Mouse (Mus musculus) testis, postnatal 10 days (tissue): ENCODE results near the gene Spire2.
"Not testable (repeated sequence)": the region's sequence is repeated elsewhere in the genome, so short reads cannot be mapped to it uniquely, and the experiment has no call there.

Experiments used
- DNase-seq: peaks from one replicate; pipeline ENCODE4 v3.0.0; 2021; ENCODE audit warnings: low spot score

Spire2 gene

GRCm38 (mm10) chr8:123332262-123333090 is at the start of gene Spire2:
Gene Spire2, plus strand, starts transcription at chr8:123332713.
- peak; percentile 90 for DNase-seq

DNA sequence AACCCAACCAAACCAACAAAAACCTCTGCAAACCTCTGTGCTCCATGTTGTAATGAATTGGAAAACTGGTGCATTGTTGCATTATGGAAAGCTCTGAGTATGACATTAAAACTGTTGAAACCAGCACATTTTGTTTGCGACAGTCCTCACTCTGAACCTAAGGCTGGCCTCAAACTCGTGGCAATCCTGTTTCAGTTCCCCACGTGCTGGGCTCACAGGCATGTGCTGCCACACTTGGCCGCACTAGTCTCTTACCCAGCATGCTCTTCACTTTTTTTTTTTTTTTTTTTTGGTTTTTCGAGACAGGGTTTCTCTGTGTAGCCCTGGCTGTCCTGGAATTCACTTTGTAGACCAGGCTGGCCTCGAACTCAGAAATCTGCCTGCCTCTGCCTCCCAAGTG is 49.5 kb upstream of the Spire2 start:
- DNase-seq: not testable (repeated sequence)

DNA sequence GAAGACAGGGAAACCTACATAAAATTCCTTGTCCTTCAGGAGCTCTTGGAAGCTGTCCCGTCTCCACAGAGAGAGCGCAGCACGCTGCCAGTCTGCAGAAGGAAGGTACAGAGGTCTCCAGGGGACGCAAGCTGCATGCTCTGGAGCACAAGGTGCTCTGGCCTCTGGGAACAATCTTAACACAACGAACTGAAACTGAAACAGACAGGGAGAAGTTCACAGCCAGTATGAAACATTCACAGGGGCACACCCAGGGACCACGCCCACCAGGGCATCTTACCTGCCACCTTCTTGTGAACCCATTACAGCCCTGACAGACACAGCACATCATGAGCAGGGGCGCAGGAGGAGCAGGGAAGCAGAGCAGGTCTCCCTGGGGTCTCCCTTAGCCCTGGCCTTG is 48.5 kb upstream of the Spire2 start:
- DNase-seq: no peak

DNA sequence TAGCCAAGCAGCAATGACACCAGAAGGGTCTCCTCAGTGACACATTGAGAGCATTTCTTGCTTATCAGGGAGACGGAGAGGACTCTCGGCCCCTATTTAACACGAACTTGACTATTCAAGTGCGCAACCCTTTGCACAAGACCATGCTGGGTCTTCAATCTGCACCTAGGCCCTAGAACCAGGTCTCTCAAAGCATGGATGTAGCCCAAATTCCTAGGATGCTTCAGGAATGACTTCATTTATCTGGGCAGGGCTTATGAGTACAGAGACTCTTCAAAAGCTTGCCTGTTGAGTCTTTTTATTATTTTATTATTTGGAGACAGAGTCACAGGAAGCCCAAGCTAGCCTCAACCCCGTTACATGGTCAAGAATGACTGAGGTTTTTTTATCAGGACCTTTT is 48.0 kb upstream of the Spire2 start:
- DNase-seq: no peak

- no peak for DNase-seq
These were observed 45.2 kb upstream of the Spire2 start for GRCm38 (mm10) chr8:123287362-123287761.

DNA sequence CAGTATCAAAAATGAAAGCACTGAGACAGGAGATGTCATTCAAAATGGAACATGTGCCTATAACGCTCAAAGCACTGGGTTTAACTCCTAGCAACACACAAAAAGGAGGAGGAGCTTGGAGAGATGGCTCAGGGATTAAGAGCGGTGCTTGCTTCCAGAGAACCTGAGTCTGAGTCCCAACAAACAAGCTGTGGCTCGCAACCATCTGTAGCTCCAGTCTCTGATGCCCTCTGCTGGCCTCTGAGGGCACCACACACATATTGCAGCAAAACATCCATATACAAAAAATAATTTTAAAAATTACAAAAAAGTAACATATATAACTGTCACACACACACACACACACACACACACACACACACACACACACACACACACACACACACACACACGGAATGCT is 42.3 kb upstream of the Spire2 start:
- DNase-seq: peak; percentile 70

DNA sequence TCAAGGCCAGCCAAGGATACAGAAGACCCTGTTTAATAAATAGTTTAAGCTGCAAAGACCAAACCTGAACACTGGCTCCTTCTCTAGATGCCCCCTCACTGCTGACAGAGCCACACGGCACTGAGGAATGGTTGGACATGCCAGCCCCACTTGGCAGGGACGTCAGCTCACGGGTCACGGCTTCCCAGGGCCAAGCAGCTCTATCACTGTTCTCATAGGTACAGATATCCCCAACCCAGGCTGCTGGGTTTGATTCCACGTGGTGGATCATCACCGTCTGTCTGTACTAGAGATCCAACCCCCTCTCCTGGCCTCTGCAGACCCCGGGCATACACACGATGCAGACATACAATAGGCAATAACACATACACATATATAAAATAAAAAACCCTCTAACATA is 41.8 kb upstream of the Spire2 start:
- DNase-seq: no peak

- DNase-seq: no peak
These were observed 40.8 kb upstream of the Spire2 start for GRCm38 (mm10) chr8:123291716-123292115.

- DNase-seq: no peak
These were observed 40.2 kb upstream of the Spire2 start for GRCm38 (mm10) chr8:123292281-123292680.

- no peak for DNase-seq
These were observed 39.7 kb upstream of the Spire2 start for GRCm38 (mm10) chr8:123292785-123293184.

GRCm38 (mm10) chr8:123298301-123298700 is 34.2 kb upstream of the Spire2 start:
- DNase-seq: no peak

- DNase-seq: no peak
These were observed 23.8 kb upstream of the Spire2 start for GRCm38 (mm10) chr8:123308738-123309137.

DNA sequence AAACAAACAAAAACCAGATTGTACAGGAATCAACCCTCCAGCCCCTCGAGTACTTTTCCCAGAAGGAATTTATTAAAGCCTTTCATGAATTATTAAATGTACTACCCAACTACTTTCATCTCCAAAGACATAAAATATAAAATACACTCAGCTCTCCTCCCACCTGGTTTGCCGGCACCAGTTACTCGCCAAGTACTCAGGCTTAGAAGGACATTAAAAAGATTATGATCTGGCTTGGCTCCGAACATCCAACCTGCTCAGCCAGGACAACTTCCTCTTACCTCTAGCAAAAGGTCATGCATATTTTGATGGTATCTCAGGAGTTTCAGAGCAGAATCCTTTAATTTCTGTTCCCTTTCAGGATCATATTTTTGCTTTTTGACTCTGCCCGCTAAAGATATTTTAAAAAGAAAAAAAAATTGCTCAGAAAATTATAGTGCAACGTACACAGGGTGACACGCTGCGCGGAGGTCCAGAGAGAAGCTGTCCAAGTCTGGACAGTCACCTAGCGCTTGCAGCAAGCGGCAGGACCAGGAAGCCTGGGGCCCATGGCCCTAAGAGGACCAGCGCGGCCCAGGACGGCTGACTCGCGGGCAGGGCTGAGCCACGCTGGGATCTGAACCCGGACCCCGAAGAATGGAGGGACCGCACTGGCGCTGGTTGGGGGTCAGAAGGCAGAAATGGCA is 14.6 kb upstream of the Spire2 start:
- DNase-seq: no peak

GRCm38 (mm10) chr8:123318467-123318911 is 14.0 kb upstream of the Spire2 start, which contains the start of gene Fanca:
Gene Fanca, minus strand, starts transcription at chr8:123318576.
- DNase-seq: peak; percentile 96

- DNase-seq: no peak
These were observed 12.9 kb upstream of the Spire2 start for GRCm38 (mm10) chr8:123319522-123320164.

- no peak for DNase-seq
These were observed 4.0 kb upstream of the Spire2 start for GRCm38 (mm10) chr8:123328552-123328951.

- DNase-seq: no peak
These were observed 3.2 kb upstream of the Spire2 start for GRCm38 (mm10) chr8:123329350-123329749.

DNA sequence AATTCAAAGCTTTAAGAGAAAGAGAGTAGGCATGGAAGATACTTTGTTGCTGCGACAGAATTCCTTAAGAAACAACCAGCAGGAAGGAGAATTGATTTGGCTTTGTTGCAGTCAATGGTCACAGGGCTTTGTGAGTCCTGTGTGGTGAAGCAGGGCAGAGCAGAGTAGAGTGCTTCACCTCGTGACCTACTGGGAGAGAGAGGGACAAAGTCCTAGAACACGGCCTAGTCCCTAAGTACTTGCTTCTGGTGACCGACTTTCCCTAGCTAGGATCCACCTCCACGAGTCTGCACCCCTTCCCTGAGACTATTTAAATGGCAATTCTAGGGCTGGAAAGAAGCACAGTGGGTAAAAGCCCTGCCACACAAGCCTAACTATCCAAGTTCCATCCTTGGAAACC is 2.6 kb upstream of the Spire2 start:
- DNase-seq: no peak

DNA sequence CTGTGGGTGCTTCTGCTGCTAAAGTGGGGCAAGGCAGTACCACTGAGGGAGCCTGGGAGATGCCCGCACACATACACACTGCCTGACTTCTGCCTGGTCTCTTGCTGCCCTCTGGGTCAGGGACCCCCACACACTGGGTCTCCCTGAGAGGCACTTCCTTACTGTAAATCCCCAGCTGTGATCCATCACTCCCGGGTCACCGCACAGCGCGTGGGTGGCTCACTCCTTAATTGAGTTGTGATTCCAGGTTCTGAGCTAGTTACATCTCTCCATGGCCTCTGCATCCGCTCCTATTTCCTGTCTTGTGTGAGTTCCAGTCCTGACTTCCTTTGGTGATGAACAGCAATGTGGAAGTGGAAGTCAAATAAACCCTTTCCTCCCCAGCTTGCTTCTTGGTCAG is 1.8 kb upstream of the Spire2 start:
- DNase-seq: no peak

GRCm38 (mm10) chr8:123331301-123331700 is 1.2 kb upstream of the Spire2 start:
- DNase-seq: no peak

DNA sequence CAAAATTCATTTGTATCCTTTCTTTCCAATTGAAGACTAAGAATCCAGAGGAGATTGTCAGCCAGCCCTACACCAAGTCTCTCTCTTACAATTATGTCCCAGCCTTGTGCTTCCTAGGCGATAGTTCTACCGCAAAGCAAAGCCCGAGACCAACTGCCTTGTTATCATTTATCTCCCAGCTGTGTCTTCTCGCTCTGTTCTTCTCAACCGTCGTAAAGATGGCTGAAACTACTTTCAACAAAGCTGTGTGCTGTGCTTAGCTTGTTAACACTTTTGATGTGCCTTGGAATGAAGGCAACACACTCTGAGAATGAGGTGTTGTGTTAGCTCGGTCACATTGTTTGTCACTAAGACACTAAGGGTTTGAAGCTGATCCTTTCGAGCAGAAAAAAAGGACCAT is 703 bp upstream of the Spire2 start:
- DNase-seq: no peak

DNA sequence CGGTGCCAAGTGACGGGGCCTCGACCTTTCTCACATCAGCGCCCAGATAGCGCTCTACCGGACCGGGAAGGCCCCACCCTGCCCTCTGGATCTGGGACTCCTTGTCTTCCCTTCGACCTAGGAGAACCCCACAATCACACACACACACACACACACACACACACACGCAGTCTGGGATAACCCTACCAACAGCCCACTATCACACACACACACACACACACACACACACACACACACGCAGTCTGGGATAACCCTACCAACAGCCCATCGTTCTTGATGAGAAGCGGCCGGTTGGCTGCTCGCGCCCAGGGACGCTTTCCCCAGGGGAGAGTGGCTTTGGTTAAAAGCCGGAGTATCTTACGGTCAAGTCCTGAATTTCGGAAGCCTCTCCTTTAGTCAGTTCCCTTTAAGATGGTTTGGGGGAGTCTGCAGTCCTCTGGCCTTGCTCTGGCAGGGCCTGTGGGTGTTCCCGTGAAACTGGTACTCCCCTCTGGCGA is 626 bp downstream of the Spire2 start:
- DNase-seq: no peak

GRCm38 (mm10) chr8:123333864-123334263 is 1.4 kb downstream of the Spire2 start:
- DNase-seq: peak; percentile 70
